Mouse (Mus musculus): ENCODE results near the gene Wdtc1. TPM values are rescaled to one million over a fixed set of nuclear protein-coding genes. Genes with fewer than 3 reads are reported as not detected.

The Wdtc1 gene
- polyA plus RNA-seq, 1 experiment, result 21.7 TPM

GRCm38 (mm10) chr4:133292901-133293843 lies 60.1 kb downstream of the Wdtc1 start:
- H3K4me1 ChIP-seq (ENCODE audit: control insufficient read depth, insufficient read depth, low read length), result no peaks in the 10 kb centered on the region
- TF ChIP-seq POLR2A (IDR thresholded peaks at IDR 0.05; ENCODE audit: low read depth, low read length) (no peak), CTCF (IDR thresholded peaks at IDR 0.05; ENCODE audit: borderline replicate concordance, insufficient read depth, low read length) (no peak)
- no peak overlapping the region for H3K27ac ChIP-seq (ENCODE audit: insufficient read depth, low read length)
- H3K4me3 ChIP-seq (ENCODE audit: insufficient read depth, low read length), result no peak overlapping the region

GRCm38 (mm10) chr4:133292405-133292804 lies 60.9 kb downstream of the Wdtc1 start:
- Histone ChIP-seq H3K27ac (ENCODE audit: insufficient read depth, low read length) (no peak overlapping the region), H3K4me1 (ENCODE audit: control insufficient read depth, insufficient read depth, low read length) (no peaks in the 10 kb centered on the region), H3K4me3 (ENCODE audit: insufficient read depth, low read length) (no peak overlapping the region)
- TF ChIP-seq CTCF (IDR thresholded peaks at IDR 0.05; ENCODE audit: borderline replicate concordance, insufficient read depth, low read length) (no peak), POLR2A (IDR thresholded peaks at IDR 0.05; ENCODE audit: low read depth, low read length) (no peak)

- TF ChIP-seq POLR2A (IDR thresholded peaks at IDR 0.05; ENCODE audit: low read depth, low read length) (no peak), CTCF (IDR thresholded peaks at IDR 0.05; ENCODE audit: borderline replicate concordance, insufficient read depth, low read length) (no peak)
- Histone ChIP-seq H3K4me1 (ENCODE audit: control insufficient read depth, insufficient read depth, low read length) (no peaks in the 10 kb centered on the region), H3K27ac (ENCODE audit: insufficient read depth, low read length) (no peak overlapping the region), H3K4me3 (ENCODE audit: insufficient read depth, low read length) (no peak overlapping the region)
These were observed 62.0 kb downstream of the Wdtc1 start for GRCm38 (mm10) chr4:133291255-133291654.

DNA sequence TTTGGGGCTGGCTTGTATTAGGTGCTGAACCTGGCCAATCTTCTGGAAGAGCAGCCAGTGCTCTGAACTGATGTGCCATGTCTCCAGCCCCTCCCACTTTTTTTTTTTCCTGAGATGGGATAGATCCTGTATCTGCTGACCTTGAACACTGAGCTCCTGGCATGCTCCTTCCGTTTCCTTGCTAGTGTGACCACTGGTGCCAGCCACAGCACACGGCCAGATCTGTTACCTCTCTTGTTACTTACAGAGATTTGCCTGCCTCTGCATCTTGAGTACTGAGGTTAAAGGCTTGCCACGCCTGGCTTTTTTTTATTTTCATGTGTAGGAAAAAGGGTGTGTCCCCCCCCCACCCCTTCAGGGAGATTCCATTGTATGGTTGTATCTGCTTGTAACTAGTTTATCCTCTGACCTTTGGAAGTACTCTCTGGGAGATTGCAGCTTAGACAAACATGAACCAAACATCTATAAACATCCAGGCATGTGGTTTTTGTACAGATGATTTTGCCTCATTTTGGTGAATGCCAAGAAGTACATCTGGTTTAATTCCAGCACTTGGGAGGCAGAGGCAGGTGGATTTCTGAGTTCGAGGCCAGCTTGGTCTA lies 66.7 kb downstream of the Wdtc1 start:
- H3K27ac ChIP-seq (ENCODE audit: insufficient read depth, low read length), result no peak overlapping the region
- 0 out of 2 replicates have a peak, but pooled peaks cover 2% of the 10 kb centered on the region for H3K4me1 ChIP-seq (ENCODE audit: control insufficient read depth, insufficient read depth, low read length)
- H3K4me3 ChIP-seq (ENCODE audit: insufficient read depth, low read length), result no peak overlapping the region
- TF ChIP-seq POLR2A (IDR thresholded peaks at IDR 0.05; ENCODE audit: low read depth, low read length) (no peak), CTCF (IDR thresholded peaks at IDR 0.05; ENCODE audit: borderline replicate concordance, insufficient read depth, low read length) (no peak)

GRCm38 (mm10) chr4:133285950-133286349 lies 67.3 kb downstream of the Wdtc1 start:
- Histone ChIP-seq H3K4me1 (ENCODE audit: control insufficient read depth, insufficient read depth, low read length) (0 out of 2 replicates have a peak, but pooled peaks cover 2% of the 10 kb centered on the region), H3K4me3 (ENCODE audit: insufficient read depth, low read length) (no peak overlapping the region), H3K27ac (ENCODE audit: insufficient read depth, low read length) (peak overlapping the region; percentile 47; the same call in 1 of the 2 replicates)
- no peak for TF ChIP-seq POLR2A (IDR thresholded peaks at IDR 0.05; ENCODE audit: low read depth, low read length)
- no peak for TF ChIP-seq CTCF (IDR thresholded peaks at IDR 0.05; ENCODE audit: borderline replicate concordance, insufficient read depth, low read length)

GRCm38 (mm10) chr4:133285299-133285698 lies 68.0 kb downstream of the Wdtc1 start:
- H3K4me1 ChIP-seq (ENCODE audit: control insufficient read depth, insufficient read depth, low read length), result 0 out of 2 replicates have a peak, but pooled peaks cover 2% of the 10 kb centered on the region
- TF ChIP-seq CTCF (IDR thresholded peaks at IDR 0.05; ENCODE audit: borderline replicate concordance, insufficient read depth, low read length) (no peak), POLR2A (IDR thresholded peaks at IDR 0.05; ENCODE audit: low read depth, low read length) (no peak)
- no peak overlapping the region for H3K4me3 ChIP-seq (ENCODE audit: insufficient read depth, low read length)
- peak overlapping the region; percentile 47 for H3K27ac ChIP-seq (ENCODE audit: insufficient read depth, low read length)

GRCm38 (mm10) chr4:133282656-133283055 lies 70.6 kb downstream of the Wdtc1 start:
- Histone ChIP-seq H3K4me3 (ENCODE audit: insufficient read depth, low read length) (no peak overlapping the region), H3K27ac (ENCODE audit: insufficient read depth, low read length) (no peak overlapping the region), H3K4me1 (ENCODE audit: control insufficient read depth, insufficient read depth, low read length) (peaks cover 2% of the 10 kb centered on the region; the same call in 1 of the 2 replicates)
- TF ChIP-seq POLR2A (IDR thresholded peaks at IDR 0.05; ENCODE audit: low read depth, low read length) (no peak), CTCF (IDR thresholded peaks at IDR 0.05; ENCODE audit: borderline replicate concordance, insufficient read depth, low read length) (no peak)

GRCm38 (mm10) chr4:133281951-133282481 lies 71.3 kb downstream of the Wdtc1 start:
- TF ChIP-seq POLR2A (IDR thresholded peaks at IDR 0.05; ENCODE audit: low read depth, low read length) (no peak), CTCF (IDR thresholded peaks at IDR 0.05; ENCODE audit: borderline replicate concordance, insufficient read depth, low read length) (no peak)
- H3K27ac ChIP-seq (ENCODE audit: insufficient read depth, low read length), result no peak overlapping the region
- no peak overlapping the region for H3K4me3 ChIP-seq (ENCODE audit: insufficient read depth, low read length)
- H3K4me1 ChIP-seq (ENCODE audit: control insufficient read depth, insufficient read depth, low read length), result peaks cover 2% of the 10 kb centered on the region; the same call in 1 of the 2 replicates

DNA sequence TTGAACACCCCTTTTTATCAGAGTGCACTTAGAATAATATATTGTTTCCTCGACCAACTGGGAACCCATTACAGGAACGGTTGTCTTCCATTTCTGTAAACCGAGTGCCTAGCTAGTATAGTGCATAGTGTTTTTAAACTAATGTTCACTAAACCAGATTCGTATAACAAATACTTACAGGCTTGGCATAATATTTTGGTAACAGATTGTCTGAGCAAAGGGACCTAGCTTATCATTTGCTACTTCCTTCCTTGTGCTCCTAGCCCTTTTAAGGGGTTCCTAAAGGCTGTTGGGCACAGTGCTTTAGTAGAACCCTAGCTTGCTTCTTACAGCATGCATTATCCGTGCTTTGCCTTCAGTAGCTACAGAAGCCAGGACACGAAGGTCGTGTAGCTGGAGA lies 71.8 kb downstream of the Wdtc1 start:
- no peak for TF ChIP-seq POLR2A (IDR thresholded peaks at IDR 0.05; ENCODE audit: low read depth, low read length)
- TF ChIP-seq CTCF (IDR thresholded peaks at IDR 0.05; ENCODE audit: borderline replicate concordance, insufficient read depth, low read length), result no peak
- H3K4me1 ChIP-seq (ENCODE audit: control insufficient read depth, insufficient read depth, low read length), result peaks cover 2% of the 10 kb centered on the region; the same call in 1 of the 2 replicates
- no peak overlapping the region for H3K4me3 ChIP-seq (ENCODE audit: insufficient read depth, low read length)
- H3K27ac ChIP-seq (ENCODE audit: insufficient read depth, low read length), result no peak overlapping the region
